Mouse (Mus musculus) C2C12 (cell line): ENCODE results near the gene Inpp5e.

Source experiments
- CEBPB ChIP-seq: IDR thresholded peaks from one replicate; pipeline ENCODE4 v1.6.1; 2011; ENCODE audit warnings: low read depth, mild to moderate bottlenecking, control low read depth, moderate library complexity
- CTCF ChIP-seq: IDR thresholded peaks from one replicate; pipeline ENCODE4 v1.5.1; 2011; ENCODE audit not compliant: control insufficient read depth, insufficient read depth, insufficient read length
- FOSL1 ChIP-seq: IDR thresholded peaks from one replicate; pipeline ENCODE4 v1.8.0; 2011; ENCODE audit warnings: mild to moderate bottlenecking, low read length; ENCODE audit not compliant: poor library complexity, insufficient read depth, severe bottlenecking
- MAX ChIP-seq: IDR thresholded peaks from one replicate; pipeline ENCODE4 v1.6.1; 2011; ENCODE audit warnings: mild to moderate bottlenecking, control low read depth
- MYOD1 ChIP-seq: IDR thresholded peaks from one replicate; pipeline ENCODE4 v1.6.1; 2011; ENCODE audit warnings: low read depth; ENCODE audit not compliant: control insufficient read depth, insufficient read length
- MYOG ChIP-seq: IDR thresholded peaks from one replicate; pipeline ENCODE4 v1.6.1; 2011; ENCODE audit not compliant: control insufficient read depth, insufficient read length; ENCODE audit errors: extremely low read depth
- USF1 ChIP-seq: IDR thresholded peaks from one replicate; pipeline ENCODE4 v1.6.1; 2011; ENCODE audit warnings: low read depth, mild to moderate bottlenecking, control low read depth, moderate library complexity

GRCm38 (mm10) chr2:26364738-26365465 lies 44.1 kb downstream of the Inpp5e start:
- TF ChIP-seq CTCF (no peak), MAX (no peak), USF1 (no peak), MYOG (no peak), FOSL1 (no peak), MYOD1 (no peak), CEBPB (no peak)
